ENCODE assay signal across 21 mouse cellular contexts in genomic region chr6:140599337-140599736, GRCm38 (mm10). TPM values are rescaled to one million over a fixed set of nuclear protein-coding genes. Genes with fewer than 3 reads are reported as not detected.
DNase-seq lines count a peak whose midpoint lies in the region; ATAC-seq and TF ChIP-seq lines count a peak whose summit lies in the region.
"Had no signal": no experiment of that assay in that cellular context is flagged by ENCODE, and none has a peak within 500 bp of the region (broad histone marks: within the 10 kb centered on the region; RNA-seq: fewer than 3 reads in every experiment).

No protein-coding gene starts in this region.

- H3K4me2 ChIP-seq in midbrain, embryonic 12.5 days (replicated peaks): no peak overlapping the region
- no peak overlapping the region for H3K4me2 ChIP-seq in midbrain, postnatal 0 days (ENCODE audit: low read depth, low read length, poor library complexity, severe bottlenecking)
- H3K4me2 ChIP-seq in intestine, postnatal 0 days (replicated peaks; ENCODE audit: low read depth): no peak overlapping the region
- H3K4me2 ChIP-seq: embryonic facial prominence, embryonic 12.5 days; forebrain, embryonic 12.5 days; heart, embryonic 13.5 days; hindbrain, embryonic 12.5 days had no signal

- no peak overlapping the region for H3K4me3 ChIP-seq in midbrain, embryonic 12.5 days
- H3K4me3 ChIP-seq in midbrain, postnatal 0 days (ENCODE audit: low read depth, low read length): no peak overlapping the region
- no peak overlapping the region for H3K4me3 ChIP-seq in ES-Bruce4 (ENCODE audit: low read depth, low read length)
- no peak overlapping the region for H3K4me3 ChIP-seq in intestine, postnatal 0 days (ENCODE audit: low read depth, low read length)
- H3K4me3 ChIP-seq: embryonic facial prominence, embryonic 12.5 days; forebrain, embryonic 12.5 days; gastrocnemius, adult 2 months; heart, embryonic 13.5 days; hindbrain, embryonic 12.5 days had no signal

- H3K27ac ChIP-seq in midbrain, embryonic 12.5 days (replicated peaks): 0 out of 2 replicates have a peak overlapping the region, but pooled peaks have one; percentile 25
- no peak overlapping the region for H3K27ac ChIP-seq in midbrain, postnatal 0 days (ENCODE audit: low read depth, low read length)
- no peak overlapping the region for H3K27ac ChIP-seq in ES-Bruce4 (ENCODE audit: insufficient read depth, low read length)
- H3K27ac ChIP-seq in intestine, postnatal 0 days (ENCODE audit: low read depth, low read length): 0 out of 2 replicates have a peak overlapping the region, but pooled peaks have one; percentile 0
- H3K27ac ChIP-seq: embryonic facial prominence, embryonic 12.5 days; forebrain, embryonic 12.5 days; gastrocnemius, adult 2 months; heart, embryonic 13.5 days; hindbrain, embryonic 12.5 days had no signal

- H3K27me3 ChIP-seq in midbrain, embryonic 12.5 days: no peaks in the 10 kb centered on the region
- H3K27me3 ChIP-seq in midbrain, postnatal 0 days (ENCODE audit: insufficient read depth, low read length): no peaks in the 10 kb centered on the region
- no peaks in the 10 kb centered on the region for H3K27me3 ChIP-seq in ES-Bruce4 (ENCODE audit: control insufficient read depth, insufficient read depth, low read length, poor library complexity, severe bottlenecking)
- no peaks in the 10 kb centered on the region for H3K27me3 ChIP-seq in intestine, postnatal 0 days (replicated peaks; ENCODE audit: control insufficient read depth, insufficient read depth, low read length)
- H3K27me3 ChIP-seq: embryonic facial prominence, embryonic 12.5 days; forebrain, embryonic 12.5 days; heart, embryonic 13.5 days; hindbrain, embryonic 12.5 days had no signal

- H3K9me3 ChIP-seq in midbrain, embryonic 12.5 days: no peaks in the 10 kb centered on the region
- no peaks in the 10 kb centered on the region for H3K9me3 ChIP-seq in midbrain, postnatal 0 days (ENCODE audit: low read length)
- H3K9me3 ChIP-seq in ES-Bruce4 (replicated peaks; ENCODE audit: control insufficient read depth, insufficient read depth, low read length, poor library complexity, severe bottlenecking): no peaks in the 10 kb centered on the region
- H3K9me3 ChIP-seq in intestine, postnatal 0 days (ENCODE audit: control insufficient read depth): no peaks in the 10 kb centered on the region
- H3K9me3 ChIP-seq: embryonic facial prominence, embryonic 12.5 days; forebrain, embryonic 12.5 days; heart, embryonic 13.5 days; hindbrain, embryonic 12.5 days had no signal

- H3K9ac ChIP-seq in midbrain, embryonic 12.5 days (replicated peaks): no peak overlapping the region
- no peak overlapping the region for H3K9ac ChIP-seq in midbrain, postnatal 0 days (replicated peaks; ENCODE audit: low read length, poor library complexity, severe bottlenecking)
- H3K9ac ChIP-seq in ES-Bruce4 (ENCODE audit: low read depth, poor library complexity, severe bottlenecking): no peak overlapping the region
- no peak overlapping the region for H3K9ac ChIP-seq in intestine, postnatal 0 days (ENCODE audit: low read depth, low read length)
- H3K9ac ChIP-seq: embryonic facial prominence, embryonic 12.5 days; forebrain, embryonic 12.5 days; forebrain, postnatal 0 days; heart, embryonic 13.5 days; hindbrain, embryonic 12.5 days had no signal

- 71% methylated on average over 5 of the region's 5 CpGs for WGBS in midbrain, embryonic 12.5 days
- 59% methylated on average over 5 of the region's 5 CpGs for WGBS in midbrain, postnatal 0 days
- WGBS in intestine, postnatal 0 days: 63% methylated on average over 5 of the region's 5 CpGs

- ATAC-seq in midbrain, embryonic 12.5 days (ENCODE audit: low FRiP score, low read depth): no peak
- no peak for ATAC-seq in midbrain, postnatal 0 days (ENCODE audit: low FRiP score)
- peak; percentile 25; the same call in 1 of the 2 replicates for ATAC-seq in intestine, postnatal 0 days
- no peak for ATAC-seq in frontal cortex, adult (ENCODE audit: low TSS enrichment)
- ATAC-seq: forebrain, postnatal 0 days; hindbrain, embryonic 16.5 days had no signal

- no peak for DNase-seq in midbrain, postnatal 0 days (ENCODE audit: low spot score)
- DNase-seq in R1 (ENCODE audit: low read depth, low spot score): peak; percentile 54
- DNase-seq in neural tube, embryonic 10.5 days (ENCODE audit: extremely low spot score, low spot score): no peak
- DNase-seq in heart, adult 18-20 months: no peak
- DNase-seq: adrenal gland, postnatal 10 days; cerebellum, adult 11 months; cerebellum, adult 8-10 months; cerebellum, postnatal 14 days; forebrain, postnatal 0 days; gastrocnemius, adult 2 months; gastrocnemius, postnatal 25 days; heart, postnatal 4 days had no signal

- peak; percentile 50; the same call in 1 of the 2 replicates for TF ChIP-seq EP300 in ES-Bruce4 (IDR thresholded peaks at IDR 0.05; ENCODE audit: insufficient read depth, low read depth, low read length)

- no peak for TF ChIP-seq CTCF in midbrain, postnatal 0 days (IDR thresholded peaks at IDR 0.05)
- no peak for TF ChIP-seq CTCF in ES-Bruce4 (IDR thresholded peaks at IDR 0.05; ENCODE audit: low read depth, low read length)
- TF ChIP-seq CTCF in intestine, postnatal 0 days (IDR thresholded peaks at IDR 0.05; ENCODE audit: low read depth): no peak

- H3K4me1 ChIP-seq in midbrain, embryonic 12.5 days: peaks cover 28% of the 10 kb centered on the region
- H3K4me1 ChIP-seq in midbrain, postnatal 0 days (ENCODE audit: insufficient read depth, low read length): no peaks in the 10 kb centered on the region
- H3K4me1 ChIP-seq in ES-Bruce4 (ENCODE audit: control insufficient read depth, insufficient read depth, low read length): peaks cover 12% of the 10 kb centered on the region
- peaks cover 2% of the 10 kb centered on the region; the same call in 1 of the 2 replicates for H3K4me1 ChIP-seq in intestine, postnatal 0 days (replicated peaks; ENCODE audit: control insufficient read depth, insufficient read depth, low read length)
- H3K4me1 ChIP-seq: embryonic facial prominence, embryonic 12.5 days; heart, embryonic 13.5 days had no signal

- peaks cover 25% of the 10 kb centered on the region for H3K36me3 ChIP-seq in midbrain, embryonic 12.5 days
- peaks cover 13% of the 10 kb centered on the region for H3K36me3 ChIP-seq in midbrain, postnatal 0 days (ENCODE audit: insufficient read depth, low read length)
- no peaks in the 10 kb centered on the region; the same call in 1 of the 2 replicates for H3K36me3 ChIP-seq in ES-Bruce4 (ENCODE audit: control insufficient read depth, insufficient read depth, low read length, poor library complexity, severe bottlenecking)
- H3K36me3 ChIP-seq in intestine, postnatal 0 days (ENCODE audit: control insufficient read depth, insufficient read depth): peaks cover 22% of the 10 kb centered on the region; the same call in 1 of the 2 replicates

- no peak for TF ChIP-seq POLR2A in ES-Bruce4 (IDR thresholded peaks at IDR 0.05; ENCODE audit: insufficient read depth, low read length)

RNA-seq across cellular contexts. Expression of gene Aebp2, which starts 23.1 kb away (rescaled TPM):
- 24.8 and 27.1 TPM in 2 replicates for polyA plus RNA-seq in midbrain, embryonic 12.5 days (2016; fragmentation: Nextera tagmentation; extraction: Ambion mirVana)
- 31.5 and 38.5 TPM in 2 replicates for total RNA-seq in midbrain, postnatal 0 days (2014; rRNA removed)
- polyA plus RNA-seq in midbrain, postnatal 0 days (2015; fragmentation: Nextera tagmentation; extraction: Ambion mirVana): 3.9 and 5.3 TPM in 2 replicates
- polyA plus RNA-seq in ES-Bruce4 (2011; ENCODE audit: insufficient read depth, insufficient read length, low read depth, missing spikeins): 91.8 and 93.7 TPM in 2 replicates
- polyA plus RNA-seq in intestine, postnatal 0 days (2015; fragmentation: Nextera tagmentation; extraction: Ambion mirVana): 8.2 and 9.5 TPM in 2 replicates
- total RNA-seq in heart, adult 18-20 months (2021): 10 to 100 TPM; 39.3 to 39.6 TPM

Comparison
In these comparisons a context has a peak if more than half of its experiments do, and no peak if none do; other contexts are left out.
1. H3K27ac ChIP-seq: peak in midbrain, embryonic 12.5 days (single experiment) and intestine, postnatal 0 days (single experiment); none in midbrain, postnatal 0 days (single experiment) and ES-Bruce4 (single experiment).